Mouse (Mus musculus): ENCODE measurements around the gene Nelfb.

DNA sequence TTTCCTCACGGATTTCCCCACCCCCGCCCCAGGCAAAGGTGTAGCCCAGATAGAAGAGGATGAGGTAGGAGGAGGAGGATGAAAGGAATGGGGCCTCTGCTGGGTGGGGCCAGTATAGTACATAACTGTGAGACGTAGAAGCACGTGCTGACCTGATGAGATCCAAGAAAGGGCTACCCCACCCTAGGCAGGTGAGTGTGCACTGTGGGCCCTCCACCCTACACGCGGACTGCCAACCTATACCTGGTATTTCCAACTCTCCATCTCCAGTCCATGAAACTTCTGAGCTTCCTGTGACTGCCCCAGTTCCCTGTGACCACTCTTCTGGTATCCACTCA lies 30.1 kb upstream of the Nelfb start:
- TF ChIP-seq CTCF (conservative IDR thresholded peaks at IDR 0.05; ENCODE audit: insufficient read depth, insufficient read length, low read depth, low read length) (no peak), POLR2A (IDR thresholded peaks at IDR 0.05; ENCODE audit: low read depth, low read length) (no peak)

Measured in kidney, adult 2 months (tissue).